Mouse (Mus musculus): ENCODE measurements around the gene 4930432M17Rik.
A peak's percentile ranks its signal among the peaks of the same experiment; 100 is the strongest.

Gene 4930432M17Rik

GRCm38 (mm10) chr3:121678935-121679334 is 8.4 kb downstream of the 4930432M17Rik start:
- no peak for DNase-seq

- no peak for DNase-seq
These were observed 8.9 kb downstream of the 4930432M17Rik start for GRCm38 (mm10) chr3:121679443-121679842.

- DNase-seq = peak; percentile 31
These were observed 9.6 kb downstream of the 4930432M17Rik start for GRCm38 (mm10) chr3:121680187-121680586.

GRCm38 (mm10) chr3:121682439-121683411 is 12.2 kb downstream of the 4930432M17Rik start:
- no peak for DNase-seq

GRCm38 (mm10) chr3:121684552-121684951 is 14.0 kb downstream of the 4930432M17Rik start:
- no peak for DNase-seq

GRCm38 (mm10) chr3:121684963-121685362 is 14.4 kb downstream of the 4930432M17Rik start:
- no peak for DNase-seq

- DNase-seq = no peak
These were observed 15.4 kb downstream of the 4930432M17Rik start for GRCm38 (mm10) chr3:121685985-121686384.

- DNase-seq = no peak
These were observed 15.9 kb downstream of the 4930432M17Rik start for GRCm38 (mm10) chr3:121686408-121686911.

GRCm38 (mm10) chr3:121687741-121688140 is 17.2 kb downstream of the 4930432M17Rik start:
- DNase-seq = no peak

- DNase-seq = no peak
These were observed 18.5 kb downstream of the 4930432M17Rik start for GRCm38 (mm10) chr3:121689029-121689428.

GRCm38 (mm10) chr3:121689697-121690096 is 19.1 kb downstream of the 4930432M17Rik start:
- no peak for DNase-seq

GRCm38 (mm10) chr3:121693001-121693730 is 22.6 kb downstream of the 4930432M17Rik start:
- DNase-seq = peak; percentile 24

GRCm38 (mm10) chr3:121693746-121694145 is 23.2 kb downstream of the 4930432M17Rik start:
- DNase-seq = no peak

- peak; percentile 71 for DNase-seq
These were observed 26.6 kb downstream of the 4930432M17Rik start for GRCm38 (mm10) chr3:121697169-121697568.

GRCm38 (mm10) chr3:121699401-121699800 is 28.8 kb downstream of the 4930432M17Rik start:
- DNase-seq = no peak

- DNase-seq = no peak
These were observed 29.3 kb downstream of the 4930432M17Rik start for GRCm38 (mm10) chr3:121699849-121700248.

- no peak for DNase-seq
These were observed 29.9 kb downstream of the 4930432M17Rik start for GRCm38 (mm10) chr3:121700364-121700952.

GRCm38 (mm10) chr3:121703155-121703879 is 32.8 kb downstream of the 4930432M17Rik start:
- no peak for DNase-seq

GRCm38 (mm10) chr3:121703880-121704243 is 33.3 kb downstream of the 4930432M17Rik start:
- no peak for DNase-seq

GRCm38 (mm10) chr3:121706087-121706486 is 35.5 kb downstream of the 4930432M17Rik start:
- DNase-seq = no peak

GRCm38 (mm10) chr3:121707106-121707505 is 36.5 kb downstream of the 4930432M17Rik start:
- DNase-seq = no peak

- DNase-seq = no peak
These were observed 40.5 kb downstream of the 4930432M17Rik start for GRCm38 (mm10) chr3:121710894-121711531.
